Mouse (Mus musculus) ES-E14 (cell line): ENCODE data around the gene Gsto2.

Source experiments
- CHD2 ChIP-seq: IDR thresholded peaks from 2 replicates; pipeline ENCODE4 v1.6.1; 2014; ENCODE audit warnings: mild to moderate bottlenecking, low read depth, low read length, inconsistent platforms
- HCFC1 ChIP-seq: IDR thresholded peaks from 2 replicates; pipeline ENCODE4 v1.6.1; 2012; ENCODE audit warnings: low read length, inconsistent platforms, borderline replicate concordance; ENCODE audit not compliant: insufficient read depth
- MAFK ChIP-seq: IDR thresholded peaks from 2 replicates; pipeline ENCODE4 v1.6.1; 2014; ENCODE audit warnings: mild to moderate bottlenecking, low read depth, low read length, inconsistent platforms; ENCODE audit not compliant: insufficient read depth
- ZC3H11A ChIP-seq: IDR thresholded peaks from 2 replicates; pipeline ENCODE4 v1.6.1; 2012; ENCODE audit warnings: low read depth, mild to moderate bottlenecking, inconsistent platforms, low read length, borderline replicate concordance
- ZNF384 ChIP-seq: IDR thresholded peaks from 2 replicates; pipeline ENCODE4 v1.6.1; 2012; ENCODE audit warnings: low read depth, low read length, inconsistent platforms

GRCm38 (mm10) chr19:47909387-47910116 is 44.2 kb downstream of the Gsto2 start:
- TF ChIP-seq ZNF384: no peak
- no peak for TF ChIP-seq MAFK
- TF ChIP-seq CHD2: no peak
- TF ChIP-seq ZC3H11A: no peak
- no peak for TF ChIP-seq HCFC1
